In genomic region chr14:34357671-34358455, GRCm38 (mm10) we compare ENCODE assay signal across 15 mouse cellular contexts. TPM values are rescaled to one million over a fixed set of nuclear protein-coding genes. Genes with fewer than 3 reads are reported as not detected.
DNase-seq lines count a peak whose midpoint lies in the region; ATAC-seq and TF ChIP-seq lines count a peak whose summit lies in the region.
"Had no signal": no experiment of that assay in that cellular context is flagged by ENCODE, and none has a peak within 500 bp of the region (broad histone marks: within the 10 kb centered on the region; RNA-seq: fewer than 3 reads in every experiment).

No protein-coding gene starts in this region.

- peak; percentile 25 for DNase-seq in layer of hippocampus, adult 11-12 months (ENCODE audit: low spot score)
- no peak for DNase-seq in layer of hippocampus, adult 9-10 months (ENCODE audit: low spot score)
- peak; percentile 20 for DNase-seq in Muller cell, postnatal 12 days (ENCODE audit: inconsistent ontology term)
- peak; percentile 91 to 94 for DNase-seq in kidney, postnatal 36 days
- no peak for DNase-seq in hindbrain, embryonic 11.5 days (ENCODE audit: low spot score)
- DNase-seq in adrenal gland, adult 18-20 months (ENCODE audit: low spot score in 2 of 2), result no peak

- no peak for ATAC-seq in hindbrain, embryonic 11.5 days (ENCODE audit: low FRiP score)
- ATAC-seq: intestine, embryonic 15.5 days had no signal

- H3K36me3 ChIP-seq in E14TG2a.4 (ENCODE audit: insufficient read depth, low read length), result no peaks in the 10 kb centered on the region; the same call in 1 of the 2 replicates
- H3K36me3 ChIP-seq in hindbrain, embryonic 11.5 days (ENCODE audit: control insufficient read depth, insufficient read depth, low read length), result no peaks in the 10 kb centered on the region
- H3K36me3 ChIP-seq: intestine, embryonic 15.5 days had no signal

- TF ChIP-seq CTCF in E14TG2a.4 (conservative IDR thresholded peaks at IDR 0.05; ENCODE audit: low read length), result no peak

- H3K9ac ChIP-seq in hindbrain, embryonic 11.5 days (ENCODE audit: low read depth, low read length), result no peak overlapping the region
- H3K9ac ChIP-seq: intestine, embryonic 15.5 days had no signal

- H3K4me2 ChIP-seq in hindbrain, embryonic 11.5 days (replicated peaks; ENCODE audit: low read depth, low read length), result no peak overlapping the region
- H3K4me2 ChIP-seq: intestine, embryonic 15.5 days had no signal

- H3K27me3 ChIP-seq in E14TG2a.4 (ENCODE audit: insufficient read depth, low read length), result no peaks in the 10 kb centered on the region
- H3K27me3 ChIP-seq in hindbrain, embryonic 11.5 days (ENCODE audit: control insufficient read depth, insufficient read depth, low read length), result no peaks in the 10 kb centered on the region; the same call in 1 of the 2 replicates
- H3K27me3 ChIP-seq: intestine, embryonic 15.5 days had no signal

- H3K4me3 ChIP-seq in E14TG2a.4 (replicated peaks; ENCODE audit: low read length), result peak overlapping the region; percentile 58
- no peak overlapping the region for H3K4me3 ChIP-seq in hindbrain, embryonic 11.5 days (ENCODE audit: low read depth, low read length)
- H3K4me3 ChIP-seq: intestine, embryonic 15.5 days had no signal

- H3K27ac ChIP-seq in hindbrain, embryonic 11.5 days (ENCODE audit: low read depth, low read length), result no peak overlapping the region
- H3K27ac ChIP-seq: intestine, embryonic 15.5 days had no signal

- H3K9me3 ChIP-seq in E14TG2a.4 (ENCODE audit: low read length), result no peaks in the 10 kb centered on the region
- H3K9me3 ChIP-seq in hindbrain, embryonic 11.5 days (ENCODE audit: control insufficient read depth, low read length), result no peaks in the 10 kb centered on the region
- H3K9me3 ChIP-seq: intestine, embryonic 15.5 days had no signal

- H3K4me1 ChIP-seq in E14TG2a.4 (replicated peaks; ENCODE audit: low read depth, low read length), result peaks cover 94% of the 10 kb centered on the region
- no peaks in the 10 kb centered on the region for H3K4me1 ChIP-seq in hindbrain, embryonic 11.5 days (replicated peaks; ENCODE audit: control insufficient read depth, insufficient read depth, low read length)

- WGBS in hindbrain, embryonic 11.5 days, result 86% methylated on average over 7 of the region's 7 CpGs

RNA-seq across cellular contexts. Expression of gene Fam25c, which starts 2.6 kb away (rescaled TPM):
- not detected in 2 replicates for polyA plus RNA-seq in hindbrain, embryonic 11.5 days (2014; fragmentation: Nextera tagmentation; extraction: Ambion mirVana)
- total RNA-seq in adrenal gland, adult 18-20 months (2021), result not detected
- total RNA-seq: gastrocnemius, postnatal 36 days; heart, postnatal 25 days; left cerebral cortex, postnatal 25 days; midbrain, postnatal 0 days had no signal
- polyA plus RNA-seq: cortical plate, adult 2 months; intestine, embryonic 15.5 days; lung, embryonic 16.5 days; midbrain, postnatal 0 days; spleen, adult 2 months had no signal

RNA-seq across cellular contexts. Expression of gene Sncg, which starts 16.7 kb away (rescaled TPM):
- 123 and 152 TPM in 2 replicates for polyA plus RNA-seq in hindbrain, embryonic 11.5 days (2014; fragmentation: Nextera tagmentation; extraction: Ambion mirVana)
- total RNA-seq in adrenal gland, adult 18-20 months (2021), result 100 to 1,000 TPM in 1 of 2 experiments, 10 to 100 TPM in 1; 16.6 to 229 TPM

RNA-seq across cellular contexts. Expression of gene Mmrn2, which starts 17.4 kb away (rescaled TPM):
- 4.4 and 4.7 TPM in 2 replicates for polyA plus RNA-seq in hindbrain, embryonic 11.5 days (2014; fragmentation: Nextera tagmentation; extraction: Ambion mirVana)
- total RNA-seq in adrenal gland, adult 18-20 months (2021), result 10 to 100 TPM; 24.0 to 28.0 TPM

RNA-seq across cellular contexts. Expression of gene Glud1, which starts 47.3 kb away (rescaled TPM):
- 86.0 and 95.1 TPM in 2 replicates for polyA plus RNA-seq in hindbrain, embryonic 11.5 days (2014; fragmentation: Nextera tagmentation; extraction: Ambion mirVana)
- 100 to 1,000 TPM; 186 to 200 TPM for total RNA-seq in adrenal gland, adult 18-20 months (2021)

RNA-seq across cellular contexts. Expression of gene Shld2, which starts 47.6 kb away (rescaled TPM):
- 7.1 and 8.5 TPM in 2 replicates for polyA plus RNA-seq in hindbrain, embryonic 11.5 days (2014; fragmentation: Nextera tagmentation; extraction: Ambion mirVana)
- total RNA-seq in adrenal gland, adult 18-20 months (2021), result 1 to 10 TPM; 9.2 to 9.5 TPM

Comparison
In these comparisons a context has a peak if more than half of its experiments do, and no peak if none do; other contexts are left out.
1. DNase-seq: peak in layer of hippocampus, adult 11-12 months (single experiment), Muller cell, postnatal 12 days (single experiment) and kidney, postnatal 36 days (2 of 2); none in layer of hippocampus, adult 9-10 months (single experiment), hindbrain, embryonic 11.5 days (single experiment) and adrenal gland, adult 18-20 months (0 of 2).